Mouse (Mus musculus): ENCODE measurements around the gene Fam219b. TPM values are rescaled to one million over a fixed set of nuclear protein-coding genes. Genes with fewer than 3 reads are reported as not detected.

Fam219b gene
- 9.5 and 11.1 TPM in 2 replicates for polyA plus RNA-seq (2015; fragmentation: Nextera tagmentation; extraction: Ambion mirVana)

GRCm38 (mm10) chr9:57537044-57537727, at the start of gene Fam219b:
Gene Fam219b (plus strand): TSS chr9:57537528.

GRCm38 (mm10) chr9:57503622-57504380, 33.5 kb upstream of the Fam219b start, which contains the start of gene Rpp25:
Gene Rpp25 (plus strand): TSS chr9:57504026.

GRCm38 (mm10) chr9:57521056-57521911, 16.0 kb upstream of the Fam219b start, which contains the start of gene Cox5a:
Gene Cox5a (plus strand): TSS chr9:57521274.

GRCm38 (mm10) chr9:57552139-57552887, 15.0 kb downstream of the Fam219b start, which contains the start of gene Mpi:
Gene Mpi (minus strand): TSS chr9:57552763.

GRCm38 (mm10) chr9:57560861-57561710, 23.8 kb downstream of the Fam219b start, which contains the start of gene Scamp2:
Gene Scamp2 (plus strand): TSS chr9:57560943.

GRCm38 (mm10) chr9:57589224-57590126, 52.1 kb downstream of the Fam219b start, which contains the start of gene Ulk3:
Gene Ulk3 (plus strand): TSS chr9:57589452.

Other genes starting within 250 kb of the Fam219b start
- gene Ppcdc, start 97.4 kb upstream of the Fam219b start, polyA plus RNA-seq (2015; fragmentation: Nextera tagmentation; extraction: Ambion mirVana), result 17.4 and 22.6 TPM in 2 replicates
- 4.5 and 6.0 TPM in 2 replicates for gene Scamp5, start 69.5 kb upstream of the Fam219b start, polyA plus RNA-seq (2015; fragmentation: Nextera tagmentation; extraction: Ambion mirVana)
- gene Rpp25, start 33.5 kb upstream of the Fam219b start, polyA plus RNA-seq (2015; fragmentation: Nextera tagmentation; extraction: Ambion mirVana), result 3.1 and 3.6 TPM in 2 replicates
- 414 and 442 TPM in 2 replicates for gene Cox5a, start 16.3 kb upstream of the Fam219b start, polyA plus RNA-seq (2015; fragmentation: Nextera tagmentation; extraction: Ambion mirVana)
- gene Mpi, start 15.2 kb downstream of the Fam219b start, polyA plus RNA-seq (2015; fragmentation: Nextera tagmentation; extraction: Ambion mirVana), result 8.7 and 12.2 TPM in 2 replicates
- 39.3 and 50.4 TPM in 2 replicates for gene Scamp2, start 23.4 kb downstream of the Fam219b start, polyA plus RNA-seq (2015; fragmentation: Nextera tagmentation; extraction: Ambion mirVana)
- gene Ulk3, start 51.9 kb downstream of the Fam219b start, polyA plus RNA-seq (2015; fragmentation: Nextera tagmentation; extraction: Ambion mirVana), result 4.7 and 6.4 TPM in 2 replicates
- not detected in 2 replicates for gene Cplx3, start 68.8 kb downstream of the Fam219b start, polyA plus RNA-seq (2015; fragmentation: Nextera tagmentation; extraction: Ambion mirVana)
- gene Lman1l, start 83.2 kb downstream of the Fam219b start, polyA plus RNA-seq (2015; fragmentation: Nextera tagmentation; extraction: Ambion mirVana), result not detected in 2 replicates
- 31.6 and 33.8 TPM in 2 replicates for gene Csk, start 116.1 kb downstream of the Fam219b start, polyA plus RNA-seq (2015; fragmentation: Nextera tagmentation; extraction: Ambion mirVana)
- not detected in 2 replicates for gene Cyp1a2, start 146.2 kb downstream of the Fam219b start, polyA plus RNA-seq (2015; fragmentation: Nextera tagmentation; extraction: Ambion mirVana)
- gene Cyp1a1, start 150.4 kb downstream of the Fam219b start, polyA plus RNA-seq (2015; fragmentation: Nextera tagmentation; extraction: Ambion mirVana), result 0.04 and 0.16 TPM in 2 replicates
- gene Edc3, start 171.0 kb downstream of the Fam219b start, polyA plus RNA-seq (2015; fragmentation: Nextera tagmentation; extraction: Ambion mirVana), result 16.2 and 17.0 TPM in 2 replicates
- 77.0 and 77.2 TPM in 2 replicates for gene Clk3, start 228.3 kb downstream of the Fam219b start, polyA plus RNA-seq (2015; fragmentation: Nextera tagmentation; extraction: Ambion mirVana)

Data from spleen, postnatal 0 days (tissue).